Mouse (Mus musculus) limb, embryonic 11.5 days (tissue): ENCODE results near the gene Drp2. TPM values are rescaled to one million over a fixed set of nuclear protein-coding genes. Genes with fewer than 3 reads are reported as not detected.

ENCODE experiments used
- ATAC-seq: fragments of 200-750 bp; cut with Nextera tagmentation; 2 replicates; pipeline ENCODE4 v1.8.0; 2017; ENCODE audit warnings: low read depth; ENCODE audit not compliant: insufficient number of reproducible peaks, low FRiP score, low TSS enrichment
- DNase-seq: peaks from one replicate; pipeline ENCODE4 v3.0.0-alpha.2; 2015; ENCODE audit warnings: low spot score
- H3K27ac ChIP-seq: fragments of 300-500 bp; sonication (generic); replicated peaks from 2 replicates; pipeline ENCODE4 v1.5.1; 2014; ENCODE audit warnings: low read depth, mild to moderate bottlenecking, low read length
- H3K27me3 ChIP-seq: fragments of 300-500 bp; sonication (generic); 2 replicates; pipeline ENCODE4 v1.6.1; 2014; ENCODE audit warnings: mild to moderate bottlenecking, low read length, mixed read lengths; ENCODE audit not compliant: control insufficient read depth, insufficient read depth
- H3K36me3 ChIP-seq: fragments of 300-500 bp; sonication (generic); 2 replicates; pipeline ENCODE4 v1.6.1; 2014; ENCODE audit warnings: mild to moderate bottlenecking, low read length, moderate library complexity, mixed read lengths; ENCODE audit not compliant: control insufficient read depth, insufficient read depth
- H3K4me1 ChIP-seq: fragments of 300-500 bp; sonication (generic); 2 replicates; pipeline ENCODE4 v1.6.1; 2014; ENCODE audit warnings: low read length, mixed read lengths; ENCODE audit not compliant: control insufficient read depth, insufficient read depth
- H3K4me2 ChIP-seq: fragments of 300-500 bp; sonication (generic); 2 replicates; pipeline ENCODE4 v1.6.1; 2014; ENCODE audit warnings: low read depth, mild to moderate bottlenecking, moderate library complexity; ENCODE audit not compliant: severe bottlenecking
- H3K4me3 ChIP-seq: fragments of 300-500 bp; sonication (generic); 2 replicates; pipeline ENCODE4 v1.5.1; 2014; ENCODE audit warnings: low read depth, low read length
- H3K9ac ChIP-seq: fragments of 300-500 bp; sonication (generic); 2 replicates; pipeline ENCODE4 v1.6.1; 2014; ENCODE audit warnings: mild to moderate bottlenecking, low read length
- H3K9me3 ChIP-seq: fragments of 300-500 bp; sonication (generic); 2 replicates; pipeline ENCODE4 v1.6.1; 2016; ENCODE audit warnings: low read length; ENCODE audit not compliant: control insufficient read depth
- WGBS: fragments of 180-500 bp; shearing (Covaris S2); extraction: QIAGEN DNeasy Blood & Tissue Kit; methylation state at CpG from one replicate; pipeline ENCODE4 v1.1.7; 2014; 5-methylcytosine and 5-hydroxymethylcytosine counted together
- polyA plus RNA-seq: library from polyadenylated mRNA; unstranded; fragments of >200 nt; fragmentation: Nextera tagmentation; extraction: Ambion mirVana; gene quantifications from 2 replicates; pipeline ENCODE4 v1.2.1, GENCODE M21; 2014

Drp2 gene
- polyA plus RNA-seq, result 1.9 and 2.3 TPM in 2 replicates

GRCm38 (mm10) chrX:134403863-134404583, at the start of gene Drp2:
Drp2 (plus strand) TSS chrX:134404551.
- no peaks in the 10 kb centered on the region for H3K36me3 ChIP-seq
- peak within 1 kb of the TSS; percentile 20 for H3K4me3 ChIP-seq
- no peaks in the 10 kb centered on the region for H3K27me3 ChIP-seq
- H3K9ac ChIP-seq, result peak within 1 kb of the TSS; percentile 22; the same call in 1 of the 2 replicates
- ATAC-seq (no peak), DNase-seq (peak; percentile 27)
- H3K27ac ChIP-seq, result no peak within 1 kb of the TSS
- peak within 1 kb of the TSS; percentile 36 for H3K4me2 ChIP-seq
- H3K4me1 ChIP-seq, result no peaks in the 10 kb centered on the region
- 40% methylated on average over 15 of the region's 15 CpGs for WGBS
- no peaks in the 10 kb centered on the region for H3K9me3 ChIP-seq

- Histone ChIP-seq H3K27me3 (no peaks in the 10 kb centered on the region), H3K9ac (no peak overlapping the region), H3K4me1 (no peaks in the 10 kb centered on the region), H3K4me3 (no peak overlapping the region), H3K4me2 (no peak overlapping the region), H3K36me3 (no peaks in the 10 kb centered on the region; the same call in 1 of the 2 replicates), H3K9me3 (no peaks in the 10 kb centered on the region), H3K27ac (no peak overlapping the region)
- 90% methylated on average over 4 of the region's 4 CpGs for WGBS
- DNase-seq (no peak), ATAC-seq (no peak)
Measured at GRCm38 (mm10) chrX:134359336-134359735, 45.0 kb upstream of the Drp2 start.

DNA sequence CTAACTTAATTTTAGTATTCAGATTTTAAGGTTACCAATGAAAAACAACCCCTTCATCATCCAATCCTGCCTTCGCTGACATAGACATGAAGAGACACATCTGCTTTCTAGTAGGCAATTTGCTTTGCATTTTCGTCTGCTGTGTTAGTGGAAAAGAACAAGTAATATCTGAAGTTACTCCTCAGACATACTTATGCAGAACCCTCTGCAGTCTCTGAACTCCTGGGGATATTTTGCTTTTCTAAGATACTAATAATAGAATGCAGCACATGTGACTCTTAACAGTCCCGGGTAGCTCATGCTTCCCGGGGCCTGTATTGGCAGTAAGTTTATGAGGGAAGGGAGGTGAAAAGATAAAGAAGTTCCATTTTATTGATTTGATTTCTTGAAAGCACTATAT, 42.2 kb upstream of the Drp2 start:
- no peaks in the 10 kb centered on the region; the same call in 1 of the 2 replicates for H3K36me3 ChIP-seq
- no peaks in the 10 kb centered on the region for H3K27me3 ChIP-seq
- DNase-seq (no peak), ATAC-seq (no peak)
- H3K27ac ChIP-seq, result no peak overlapping the region
- no peak overlapping the region for H3K4me2 ChIP-seq
- H3K9ac ChIP-seq, result no peak overlapping the region
- H3K4me3 ChIP-seq, result no peak overlapping the region
- 95% methylated on average over 4 of the region's 4 CpGs for WGBS
- no peaks in the 10 kb centered on the region for H3K4me1 ChIP-seq
- H3K9me3 ChIP-seq, result no peaks in the 10 kb centered on the region

GRCm38 (mm10) chrX:134365421-134365820, 38.9 kb upstream of the Drp2 start:
- H3K9me3 ChIP-seq, result no peaks in the 10 kb centered on the region
- ATAC-seq (no peak), DNase-seq (no peak)
- 75% methylated on average over 1 of the region's 1 CpGs for WGBS
- H3K9ac ChIP-seq, result no peak overlapping the region
- H3K4me3 ChIP-seq, result no peak overlapping the region
- no peaks in the 10 kb centered on the region for H3K4me1 ChIP-seq
- no peaks in the 10 kb centered on the region; the same call in 1 of the 2 replicates for H3K36me3 ChIP-seq
- H3K27ac ChIP-seq, result no peak overlapping the region
- H3K27me3 ChIP-seq, result no peaks in the 10 kb centered on the region
- no peak overlapping the region for H3K4me2 ChIP-seq

- H3K4me3 ChIP-seq, result no peak overlapping the region
- 93% methylated on average over 3 of the region's 3 CpGs for WGBS
- H3K27me3 ChIP-seq, result no peaks in the 10 kb centered on the region
- no peaks in the 10 kb centered on the region for H3K9me3 ChIP-seq
- no peak overlapping the region for H3K27ac ChIP-seq
- ATAC-seq (no peak), DNase-seq (no peak)
- H3K4me2 ChIP-seq, result no peak overlapping the region
- H3K9ac ChIP-seq, result no peak overlapping the region
- H3K36me3 ChIP-seq, result no peaks in the 10 kb centered on the region; the same call in 1 of the 2 replicates
- no peaks in the 10 kb centered on the region for H3K4me1 ChIP-seq
Measured at GRCm38 (mm10) chrX:134366547-134366946, 37.8 kb upstream of the Drp2 start.

GRCm38 (mm10) chrX:134371279-134371678, 33.1 kb upstream of the Drp2 start:
- Histone ChIP-seq H3K27me3 (no peaks in the 10 kb centered on the region), H3K9me3 (no peaks in the 10 kb centered on the region), H3K36me3 (no peaks in the 10 kb centered on the region), H3K27ac (no peak overlapping the region), H3K4me3 (no peak overlapping the region), H3K4me1 (no peaks in the 10 kb centered on the region), H3K9ac (no peak overlapping the region), H3K4me2 (no peak overlapping the region)
- no peak for ATAC-seq
- DNase-seq, result no peak
- 11% methylated on average over 2 of the region's 2 CpGs for WGBS

DNA sequence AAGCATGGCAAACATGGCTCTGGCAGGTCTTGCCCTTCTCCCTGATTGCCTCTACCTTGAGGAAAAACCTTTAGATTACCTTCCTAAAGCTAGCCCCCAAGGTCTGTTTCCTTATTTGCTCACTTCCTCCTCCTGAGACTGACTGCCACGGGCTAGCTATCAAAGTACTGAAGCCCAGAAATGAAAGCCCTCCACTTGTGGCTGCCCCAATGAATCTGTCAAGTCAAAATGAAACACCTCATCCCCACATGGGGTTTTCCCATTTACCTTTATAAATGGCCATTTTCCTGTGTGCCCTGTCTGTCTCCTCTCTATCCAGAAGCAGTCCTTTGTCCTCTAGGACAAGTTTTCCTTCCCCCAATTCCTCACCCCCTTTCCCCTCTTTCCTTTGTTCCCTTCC, 30.2 kb upstream of the Drp2 start:
- no peak overlapping the region for H3K4me3 ChIP-seq
- H3K9me3 ChIP-seq, result no peaks in the 10 kb centered on the region
- no peaks in the 10 kb centered on the region for H3K4me1 ChIP-seq
- no peak for ATAC-seq
- no peak overlapping the region for H3K4me2 ChIP-seq
- no peaks in the 10 kb centered on the region for H3K36me3 ChIP-seq
- no peak overlapping the region for H3K9ac ChIP-seq
- no peak overlapping the region for H3K27ac ChIP-seq
- no peak for DNase-seq
- 55% methylated on average over 1 of the region's 1 CpGs for WGBS
- no peaks in the 10 kb centered on the region for H3K27me3 ChIP-seq

DNA sequence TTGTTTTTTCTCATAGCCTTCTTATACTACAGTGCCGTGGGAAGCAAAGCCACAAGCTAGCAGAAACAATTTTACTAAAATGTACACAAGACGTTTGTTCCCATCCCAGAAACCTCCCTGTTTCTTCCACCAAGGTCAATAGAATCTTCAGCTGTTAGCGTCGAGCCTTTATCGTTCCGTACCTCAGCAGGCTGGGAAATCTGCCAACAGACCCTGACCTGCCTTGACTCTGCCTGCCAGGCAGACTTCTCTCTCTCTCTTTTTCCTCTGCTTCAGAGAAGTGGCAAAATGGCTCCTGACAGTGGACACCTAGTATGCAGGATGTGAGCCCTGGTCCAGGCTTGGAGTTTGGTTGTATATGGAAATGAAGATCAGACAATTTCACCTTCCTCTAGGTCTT, 19.5 kb upstream of the Drp2 start:
- no peak for ATAC-seq
- H3K9me3 ChIP-seq, result no peaks in the 10 kb centered on the region
- WGBS, result 89% methylated on average over 6 of the region's 6 CpGs

DNA sequence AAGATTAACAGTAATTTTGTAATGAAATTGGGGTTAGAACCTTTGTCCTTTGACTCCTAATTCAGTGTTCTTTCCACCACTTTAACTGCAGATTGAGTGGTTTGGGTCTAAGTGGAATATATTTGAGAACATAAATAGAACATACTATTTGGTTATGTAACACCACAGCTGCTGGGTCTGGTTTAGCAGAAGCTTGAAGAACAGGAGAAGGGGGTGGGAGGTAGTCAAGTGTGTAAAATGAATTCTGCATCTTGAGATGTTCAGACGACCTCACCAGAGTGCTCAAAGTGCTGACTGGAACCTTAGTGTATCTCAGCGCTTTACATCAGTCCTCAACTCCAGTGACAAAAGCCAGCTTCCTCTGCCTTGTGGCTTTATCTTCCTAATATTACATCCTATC, 5.4 kb upstream of the Drp2 start:
- H3K4me3 ChIP-seq, result no peak overlapping the region
- DNase-seq (no peak), ATAC-seq (no peak)
- no peaks in the 10 kb centered on the region for H3K4me1 ChIP-seq
- no peak overlapping the region for H3K27ac ChIP-seq
- H3K9me3 ChIP-seq, result no peaks in the 10 kb centered on the region
- no peaks in the 10 kb centered on the region for H3K36me3 ChIP-seq
- no peaks in the 10 kb centered on the region for H3K27me3 ChIP-seq
- no peak overlapping the region for H3K4me2 ChIP-seq
- 78% methylated on average over 2 of the region's 2 CpGs for WGBS
- no peak overlapping the region for H3K9ac ChIP-seq

More for the DNA sequence above, 19.5 kb upstream of the Drp2 start:
- no peak for DNase-seq
- Histone ChIP-seq H3K4me1 (no peaks in the 10 kb centered on the region), H3K4me2 (no peak overlapping the region), H3K36me3 (no peaks in the 10 kb centered on the region), H3K27ac (no peak overlapping the region), H3K4me3 (no peak overlapping the region), H3K27me3 (no peaks in the 10 kb centered on the region), H3K9ac (no peak overlapping the region)
